22 mouse cellular contexts compared by ENCODE assay signal in genomic region chr1:125497006-125497405, GRCm38 (mm10).
"Had no signal": no experiment of that assay in that cellular context is flagged by ENCODE, and none has a peak within 500 bp of the region (broad histone marks: within the 10 kb centered on the region; RNA-seq: fewer than 3 reads in every experiment).

No protein-coding gene starts in this region.

- H3K36me3 ChIP-seq: limb, embryonic 12.5 days; limb, embryonic 15.5 days; midbrain, embryonic 12.5 days; midbrain, embryonic 15.5 days; neural tube, embryonic 12.5 days; neural tube, embryonic 15.5 days had no signal

- H3K4me3 ChIP-seq: limb, embryonic 12.5 days; limb, embryonic 15.5 days; midbrain, embryonic 12.5 days; midbrain, embryonic 15.5 days; neural tube, embryonic 12.5 days; neural tube, embryonic 15.5 days had no signal

- H3K9ac ChIP-seq: limb, embryonic 12.5 days; limb, embryonic 15.5 days; liver, embryonic 14.5 days; liver, postnatal 0 days; lung, embryonic 14.5 days; midbrain, embryonic 12.5 days; midbrain, embryonic 15.5 days; neural tube, embryonic 12.5 days; neural tube, embryonic 15.5 days had no signal

- DNase-seq: kidney, adult 18-20 months; kidney, adult 9 months; kidney, postnatal 14 days; kidney, postnatal 4 days; left cerebral cortex, postnatal 4 days; liver, postnatal 0 days; lung, embryonic 14.5 days; retina, postnatal 1 day; right cerebral cortex, postnatal 25 days; spleen, adult 18-20 months; thymus, adult 18-20 months; thymus, postnatal 36 days had no signal

- H3K9me3 ChIP-seq: limb, embryonic 15.5 days; midbrain, embryonic 12.5 days; midbrain, embryonic 15.5 days; neural tube, embryonic 12.5 days; neural tube, embryonic 15.5 days had no signal

- H3K27ac ChIP-seq: limb, embryonic 12.5 days; limb, embryonic 15.5 days; liver, embryonic 14.5 days; macrophage; midbrain, embryonic 12.5 days; midbrain, embryonic 15.5 days; neural tube, embryonic 12.5 days; neural tube, embryonic 15.5 days had no signal

- H3K4me2 ChIP-seq: limb, embryonic 12.5 days; limb, embryonic 15.5 days; liver, embryonic 11.5 days; lung, embryonic 14.5 days; midbrain, embryonic 12.5 days; midbrain, embryonic 15.5 days; neural tube, embryonic 12.5 days; neural tube, embryonic 15.5 days had no signal

- ATAC-seq: liver, postnatal 0 days; lung, postnatal 0 days; midbrain, embryonic 15.5 days had no signal

- H3K27me3 ChIP-seq: limb, embryonic 12.5 days; limb, embryonic 15.5 days; midbrain, embryonic 12.5 days; midbrain, embryonic 15.5 days; neural tube, embryonic 12.5 days; neural tube, embryonic 15.5 days had no signal

- H3K4me1 ChIP-seq: limb, embryonic 12.5 days; limb, embryonic 15.5 days; midbrain, embryonic 12.5 days; midbrain, embryonic 15.5 days; neural tube, embryonic 12.5 days; neural tube, embryonic 15.5 days had no signal
